Mouse (Mus musculus) embryo, embryonic 9.5 days (tissue): ENCODE results near the gene Arhgap20.

Experiments used
- DNase-seq: peaks from one replicate; pipeline ENCODE4 v3.0.0-alpha.2; 2017; ENCODE audit errors: extremely low spot score

Gene Arhgap20

DNA sequence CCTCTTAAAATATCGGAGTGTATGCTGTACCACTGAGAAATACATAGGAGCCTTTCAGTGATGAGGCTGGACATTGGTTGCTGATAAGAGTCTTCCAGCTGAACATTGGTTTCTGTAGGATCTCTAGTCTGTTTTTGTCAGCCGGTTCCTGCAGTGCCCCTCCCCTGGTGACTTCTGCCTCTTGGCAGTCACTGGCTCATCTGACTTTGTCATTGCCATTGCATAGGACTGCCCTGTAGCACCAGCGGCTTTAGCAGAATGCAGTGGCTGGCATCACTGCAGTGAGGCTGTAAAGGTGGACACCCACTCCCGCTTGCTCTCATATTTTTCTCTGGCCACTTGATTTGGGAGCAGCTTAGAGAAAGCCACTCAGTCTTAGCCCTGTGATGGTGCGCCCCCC is 33.1 kb downstream of the Arhgap20 start:
- DNase-seq, result no peak

DNA sequence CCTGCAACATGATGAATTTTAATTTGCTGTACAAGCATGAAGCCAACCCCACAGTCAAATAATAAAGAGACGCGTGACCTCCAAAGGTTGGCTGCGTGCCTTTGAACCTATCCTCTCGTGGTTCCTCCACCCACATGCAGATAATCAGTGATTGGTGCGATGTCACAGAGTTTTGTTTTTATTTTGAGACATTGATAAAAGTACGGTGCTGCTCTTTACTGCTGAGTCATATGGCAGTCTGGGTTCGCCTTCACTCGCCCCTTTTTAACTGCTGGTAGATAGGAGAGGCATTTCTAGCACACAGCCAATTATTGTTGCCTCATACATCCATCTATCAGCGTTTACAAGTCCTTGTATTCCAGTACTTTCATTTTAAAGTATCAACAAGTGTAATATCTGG is 34.0 kb downstream of the Arhgap20 start:
- DNase-seq, result no peak

DNA sequence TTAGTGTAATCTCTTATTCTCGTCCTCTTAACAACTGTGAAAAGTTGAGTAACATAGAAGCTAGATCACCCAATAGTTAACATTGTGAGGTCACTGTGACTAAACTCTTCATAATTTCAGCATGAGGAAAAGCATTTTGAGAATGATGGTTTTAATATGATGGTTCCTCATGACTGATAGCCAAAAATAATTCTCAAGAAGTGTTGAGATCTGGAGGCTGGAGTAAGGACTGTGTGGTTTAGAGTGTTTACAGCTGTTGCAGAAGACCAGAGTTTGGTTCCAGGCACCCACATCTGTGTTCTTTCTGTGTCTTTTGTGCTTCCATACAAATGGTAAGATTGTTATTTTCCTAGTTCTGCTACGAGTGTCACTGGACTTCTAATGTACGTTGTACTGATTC is 42.1 kb downstream of the Arhgap20 start:
- DNase-seq, result no peak

DNA sequence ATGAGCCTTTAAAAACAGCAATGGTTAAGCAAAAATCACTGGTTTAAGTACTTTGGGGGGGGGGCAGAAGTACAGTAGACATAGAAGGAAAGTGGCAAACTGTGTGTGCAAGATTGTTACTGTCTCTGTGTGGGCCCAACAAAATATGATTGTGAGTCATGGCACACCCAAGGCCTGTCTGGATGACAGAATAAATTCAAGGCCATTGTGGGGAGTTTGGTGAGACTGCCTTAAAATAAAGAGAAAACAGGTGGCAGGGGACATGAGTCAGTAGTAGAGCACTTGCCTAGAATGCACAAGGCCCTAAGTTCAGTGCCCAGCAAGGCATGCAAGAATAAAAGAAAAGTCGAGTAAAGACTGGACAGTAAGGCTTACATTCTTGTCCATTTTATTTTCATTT is 47.8 kb downstream of the Arhgap20 start:
- DNase-seq, result no peak

DNA sequence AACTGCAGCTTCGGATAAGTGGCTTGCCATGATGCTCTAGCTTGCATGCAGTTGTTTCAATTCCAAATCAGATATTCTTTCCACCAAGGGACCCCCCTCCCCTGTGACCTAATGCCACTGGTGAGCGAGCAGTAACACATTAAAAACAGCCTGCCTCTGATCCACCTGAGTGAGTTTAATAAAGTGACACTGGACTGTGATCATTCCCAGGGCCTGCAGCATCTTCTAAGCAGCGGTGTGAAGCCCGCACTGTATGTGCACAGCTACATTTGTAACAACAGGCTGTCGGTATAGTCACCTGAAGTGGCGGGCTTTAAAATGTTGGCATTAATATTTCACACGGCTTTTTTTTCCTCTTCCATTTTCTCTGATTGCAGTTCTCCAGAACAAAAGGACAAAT is 59.4 kb downstream of the Arhgap20 start:
- DNase-seq, result no peak

DNA sequence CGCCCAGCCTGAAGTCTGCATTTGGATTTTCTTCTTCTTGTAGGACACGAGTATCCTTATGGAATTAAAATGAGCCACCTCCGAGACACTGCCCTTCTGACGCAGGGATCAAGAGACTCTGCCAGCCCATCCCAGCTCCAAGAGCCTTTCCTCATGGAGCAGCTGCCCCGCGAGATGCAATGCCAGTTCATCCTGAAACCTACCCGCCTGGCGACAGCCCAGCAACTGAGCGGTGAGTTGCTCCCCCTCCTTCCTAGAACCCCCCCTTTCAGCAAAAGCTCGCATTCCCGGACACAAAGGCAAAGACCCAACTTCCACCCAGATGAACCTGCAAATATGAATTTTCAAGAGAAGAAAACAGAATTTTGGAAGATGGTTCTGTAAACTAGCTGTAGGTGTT is 66.5 kb downstream of the Arhgap20 start:
- no peak for DNase-seq

DNA sequence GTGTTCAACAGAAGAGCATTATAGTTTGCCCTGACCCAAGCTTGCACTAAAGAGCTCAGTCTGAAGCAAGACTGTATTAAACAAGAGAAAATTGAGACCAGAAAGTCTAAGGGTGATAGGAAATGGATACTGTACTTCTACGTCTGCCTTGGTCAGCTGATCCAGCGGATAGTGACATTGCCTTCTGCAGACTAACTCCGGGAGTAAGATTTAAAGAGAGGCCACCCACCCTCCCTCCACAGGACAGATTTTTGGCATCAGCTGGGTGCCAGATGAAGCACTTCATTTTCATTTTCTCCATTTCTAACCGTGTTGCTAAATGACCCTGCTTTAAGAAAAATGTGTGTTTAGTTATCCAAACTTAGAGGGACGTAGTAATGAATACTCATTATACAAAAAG is 67.2 kb downstream of the Arhgap20 start:
- DNase-seq, result no peak

DNA sequence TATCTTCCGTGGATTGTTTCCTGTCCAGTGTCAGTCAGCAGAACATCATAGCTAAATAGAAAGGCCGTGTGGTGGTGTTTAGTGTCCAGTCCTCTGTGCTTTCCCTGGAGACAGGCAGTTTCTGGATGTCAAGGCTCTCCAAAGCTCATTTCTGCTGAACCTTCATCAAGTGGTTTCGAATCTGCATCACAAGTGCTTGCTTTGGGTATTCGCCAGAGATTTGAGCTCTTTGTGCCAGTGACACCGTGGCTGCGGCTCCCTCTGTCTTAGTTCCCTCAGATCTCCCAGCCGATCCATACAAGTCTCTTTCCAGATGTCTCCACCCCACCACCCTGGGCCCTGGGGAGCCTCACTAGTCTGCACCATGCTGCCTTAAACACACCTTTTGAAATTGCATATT is 72.6 kb downstream of the Arhgap20 start:
- DNase-seq, result no peak

DNA sequence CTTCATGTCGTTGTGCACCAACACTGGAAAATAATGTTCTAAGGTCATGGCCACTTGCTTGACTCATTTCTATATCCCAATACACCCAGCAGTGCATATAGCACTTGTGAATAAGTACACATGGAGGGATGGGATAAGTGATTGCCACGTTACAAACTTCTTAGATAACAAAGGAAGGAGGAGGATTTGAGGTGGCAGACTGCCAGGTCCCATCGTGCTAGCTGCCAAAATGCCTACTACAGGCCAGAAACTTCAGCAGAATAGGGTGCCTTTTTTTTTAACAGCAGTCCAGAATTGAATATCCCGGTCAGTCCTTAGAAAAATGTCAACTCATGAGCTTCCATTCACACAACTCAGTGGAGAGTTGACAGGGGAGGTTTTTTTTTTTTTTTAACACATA is 78.1 kb downstream of the Arhgap20 start:
- no peak for DNase-seq

DNA sequence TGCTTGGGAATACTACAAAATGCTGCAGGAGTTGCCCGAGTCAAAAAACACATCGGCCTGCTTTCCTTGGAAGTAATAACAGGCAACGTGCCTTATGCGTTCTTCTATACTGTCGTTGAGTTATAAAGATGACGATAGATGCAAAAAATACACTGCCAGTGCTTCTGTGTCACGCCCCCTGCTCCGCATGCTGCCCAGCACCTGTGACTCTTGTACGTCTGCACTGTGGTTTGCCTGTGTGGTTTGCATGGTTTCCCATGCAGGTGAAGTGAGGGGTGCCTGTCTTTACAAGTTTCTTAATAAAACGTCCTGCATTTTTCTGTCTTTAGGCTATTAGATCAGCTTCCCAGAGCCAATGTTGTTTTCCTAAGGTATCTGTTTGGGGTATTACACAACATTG is 80.7 kb downstream of the Arhgap20 start:
- DNase-seq, result no peak

DNA sequence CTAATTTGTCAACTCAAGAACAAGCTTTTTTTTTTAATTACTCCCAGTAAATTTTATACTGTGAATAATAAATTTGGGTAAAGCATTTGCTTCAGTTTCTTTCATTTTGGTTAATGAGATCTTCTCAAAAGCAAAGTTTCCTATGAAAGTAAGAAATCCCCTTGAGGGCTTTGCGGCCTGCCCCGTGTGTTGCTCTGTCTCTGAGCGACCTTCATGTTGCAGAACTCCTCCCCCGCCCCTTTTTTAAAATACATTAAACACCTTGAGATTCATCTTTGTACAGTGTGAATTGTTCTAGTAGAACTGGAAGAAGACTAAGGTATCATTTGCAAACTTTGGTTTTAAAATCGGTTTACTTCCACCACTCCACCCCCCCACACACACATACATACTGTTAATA is 88.6 kb downstream of the Arhgap20 start:
- DNase-seq, result no peak

DNA sequence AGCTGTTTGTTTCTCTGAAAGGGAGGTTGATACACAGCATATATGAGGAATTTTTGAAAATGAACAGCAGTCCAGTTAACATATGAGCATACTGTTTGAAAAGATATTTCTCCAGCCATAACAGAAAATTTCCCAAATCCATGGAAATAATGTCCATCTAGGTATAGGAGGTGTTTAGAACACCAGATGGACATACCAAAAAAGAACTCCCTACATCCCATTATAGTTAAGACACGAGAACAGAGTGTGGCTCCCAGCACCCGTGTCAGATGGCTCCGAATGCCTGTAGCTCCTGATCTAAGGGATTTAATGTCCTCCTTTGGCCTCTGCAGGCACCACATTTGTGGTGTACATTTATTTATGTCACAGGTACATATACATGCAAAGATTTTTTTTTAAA is 99.1 kb downstream of the Arhgap20 start:
- DNase-seq, result no peak

DNA sequence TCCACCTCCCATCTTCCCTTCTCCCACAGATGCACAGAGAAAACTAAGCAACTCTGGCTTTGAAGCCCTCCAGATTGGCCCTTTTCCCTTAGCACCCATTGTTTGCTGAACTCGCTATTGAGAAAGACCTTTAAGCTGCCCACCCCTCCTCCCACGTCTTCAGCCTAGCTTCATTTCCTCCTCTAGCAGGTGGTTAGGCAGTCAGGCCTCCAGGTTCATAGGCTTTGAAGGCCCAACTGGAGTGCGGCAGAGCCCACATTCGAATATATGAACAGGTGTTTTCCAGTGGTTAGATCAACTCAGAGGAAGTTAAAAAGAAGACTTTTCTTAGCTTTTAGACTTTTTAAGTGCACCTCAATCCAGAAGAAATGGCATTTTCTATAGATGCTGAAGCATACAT is 101.5 kb downstream of the Arhgap20 start:
- DNase-seq, result no peak

DNA sequence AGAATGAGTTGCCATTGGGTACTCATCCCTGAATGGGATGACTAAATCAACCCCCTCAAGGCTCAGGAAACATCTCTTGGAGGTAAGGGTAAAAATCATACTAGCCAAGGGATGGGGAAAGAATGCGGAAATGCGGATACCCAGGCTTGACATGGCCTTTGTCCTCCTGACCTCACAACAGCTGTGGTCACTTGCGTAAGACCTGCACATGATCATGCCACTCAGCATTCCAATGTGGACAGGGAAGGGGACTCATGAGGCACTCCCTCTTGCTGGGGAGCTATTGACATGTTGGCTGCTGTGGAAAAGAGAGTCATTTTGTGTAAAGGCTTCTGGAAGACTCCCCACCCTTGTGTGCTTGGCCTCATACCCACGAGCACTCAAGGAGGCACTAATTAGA is 103.9 kb downstream of the Arhgap20 start:
- DNase-seq, result no peak

DNA sequence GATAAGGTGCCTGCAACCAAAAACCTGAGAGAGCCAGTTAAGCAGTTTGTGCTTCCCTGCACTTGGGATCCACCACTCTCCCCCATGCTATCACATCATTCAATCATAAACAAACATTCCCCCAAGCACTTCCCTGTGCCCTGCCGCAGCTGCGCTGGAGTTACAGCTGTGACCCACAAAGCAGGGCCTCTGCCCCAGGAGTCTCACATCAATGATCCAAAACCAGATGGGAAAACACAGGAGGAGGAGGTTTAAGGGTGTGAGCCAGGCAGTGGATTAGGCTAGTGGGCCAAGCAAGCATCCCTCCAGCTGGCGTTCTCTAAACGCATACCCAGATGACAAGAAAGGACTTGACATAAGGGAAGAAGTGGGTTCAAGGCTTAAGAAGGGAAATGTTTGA is 109.2 kb downstream of the Arhgap20 start:
- DNase-seq, result peak; percentile 25

DNA sequence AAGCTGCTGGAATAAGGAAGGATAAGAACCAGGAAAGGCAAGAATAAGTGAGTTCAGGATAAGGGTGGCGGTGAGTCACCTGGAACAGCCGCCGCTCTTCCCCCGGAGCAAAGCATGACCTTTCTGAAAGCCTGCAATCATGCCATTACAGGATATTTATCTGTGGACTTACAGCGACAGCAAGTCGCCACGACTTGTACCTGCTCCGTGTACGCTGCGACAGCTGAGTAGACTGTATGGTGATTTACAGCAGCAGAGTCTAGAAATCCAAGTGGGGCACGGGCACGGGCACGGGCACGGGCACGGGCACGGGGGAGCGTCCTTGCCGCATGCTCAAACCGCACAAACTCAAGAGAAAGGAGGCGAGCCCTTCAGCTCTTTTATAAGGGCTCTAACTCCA is 110.4 kb downstream of the Arhgap20 start:
- no peak for DNase-seq

DNA sequence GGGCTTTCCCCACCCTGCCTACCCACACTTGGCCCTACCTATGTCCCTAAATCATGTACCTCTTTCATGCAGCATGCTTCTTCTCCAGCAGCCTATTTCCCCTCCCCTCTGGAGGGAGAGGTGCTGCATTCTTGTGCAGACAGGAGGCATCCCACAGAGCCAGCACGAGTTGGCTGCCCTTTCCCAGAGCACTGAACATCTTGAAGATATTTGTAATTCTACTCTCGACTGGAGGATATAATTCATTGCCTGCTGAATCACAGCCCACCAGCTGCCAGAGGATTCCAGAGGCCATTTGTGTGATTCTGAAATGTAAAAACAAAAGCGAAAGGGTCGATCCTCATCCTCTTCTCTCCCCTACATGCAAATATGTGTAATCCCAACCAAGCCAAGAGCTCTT is 116.2 kb downstream of the Arhgap20 start:
- peak; percentile 22 for DNase-seq

DNA sequence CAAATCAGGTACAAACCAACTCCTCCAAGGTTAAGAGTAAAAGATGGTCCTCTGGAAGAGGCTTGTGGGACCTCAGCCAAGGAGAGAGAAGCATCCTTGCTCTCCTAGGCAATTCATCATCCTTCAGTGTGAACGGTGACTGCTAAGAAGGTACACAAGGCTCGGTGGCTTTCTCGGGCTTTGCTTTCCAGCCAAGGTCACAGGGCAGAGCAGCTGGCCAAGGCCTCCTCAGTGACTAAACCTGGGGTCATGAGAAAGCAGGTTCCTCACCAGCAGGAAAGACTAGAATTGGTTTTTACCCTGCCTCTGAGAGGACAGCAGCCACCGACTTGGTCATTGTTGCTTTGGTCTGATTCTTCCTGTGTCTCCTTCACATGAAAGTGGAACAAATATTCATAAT is 116.7 kb downstream of the Arhgap20 start:
- no peak for DNase-seq

DNA sequence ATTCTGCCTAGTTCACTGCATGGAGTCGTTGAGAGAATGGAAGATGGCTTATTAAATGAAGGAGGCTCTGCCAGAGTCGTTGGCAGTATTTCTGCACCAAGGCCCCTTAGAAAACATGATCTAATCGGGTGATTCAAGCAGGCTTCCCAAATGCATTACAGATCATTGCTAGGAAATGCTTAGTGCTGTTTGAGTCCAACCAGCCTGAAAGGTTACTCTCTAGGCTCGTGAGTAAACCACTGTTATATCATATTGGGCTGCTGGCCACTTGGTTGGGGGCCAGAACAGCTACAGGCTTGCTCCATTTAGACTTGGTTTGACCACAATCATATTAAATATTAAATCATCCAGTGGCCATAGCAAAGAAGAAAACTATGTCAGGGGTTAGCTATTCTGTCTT is 118.2 kb downstream of the Arhgap20 start:
- DNase-seq, result no peak

DNA sequence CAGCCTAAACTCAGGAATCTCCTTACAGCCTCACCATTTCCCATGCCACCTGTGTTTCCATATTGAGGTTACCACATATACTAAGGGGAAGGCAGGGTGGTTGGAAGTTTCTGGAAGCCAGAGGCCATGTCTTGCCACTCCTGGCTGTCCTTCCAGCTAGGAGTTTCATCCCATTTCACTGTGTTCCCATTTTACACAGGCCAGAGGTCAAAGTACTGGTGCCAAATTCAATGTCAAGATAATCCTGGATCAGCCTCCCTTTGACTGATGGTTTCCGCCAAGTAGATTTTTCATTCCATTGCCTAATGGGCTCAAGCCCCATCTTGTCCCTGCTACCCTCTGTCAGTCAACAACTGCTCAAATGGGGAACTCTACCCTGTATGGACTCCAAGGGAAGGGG is 127.8 kb downstream of the Arhgap20 start:
- DNase-seq, result no peak
